Mouse (Mus musculus) adrenal gland, adult 8-10 months (tissue): ENCODE results near the gene Ppp1r12b. TPM values are rescaled to one million over a fixed set of nuclear protein-coding genes. Genes with fewer than 3 reads are reported as not detected.

ENCODE experiments used
- DNase-seq: peaks from one replicate; pipeline ENCODE4 v3.0.0; 2022
- total RNA-seq, 4 experiments: library from RNA; stranded (reverse); gene quantifications; 2 replicates each; pipeline ENCODE4 v1.2.4; 2022

Gene Ppp1r12b
- 10 to 100 TPM; 10.3 to 23.7 (median 15.7) TPM for total RNA-seq

DNA sequence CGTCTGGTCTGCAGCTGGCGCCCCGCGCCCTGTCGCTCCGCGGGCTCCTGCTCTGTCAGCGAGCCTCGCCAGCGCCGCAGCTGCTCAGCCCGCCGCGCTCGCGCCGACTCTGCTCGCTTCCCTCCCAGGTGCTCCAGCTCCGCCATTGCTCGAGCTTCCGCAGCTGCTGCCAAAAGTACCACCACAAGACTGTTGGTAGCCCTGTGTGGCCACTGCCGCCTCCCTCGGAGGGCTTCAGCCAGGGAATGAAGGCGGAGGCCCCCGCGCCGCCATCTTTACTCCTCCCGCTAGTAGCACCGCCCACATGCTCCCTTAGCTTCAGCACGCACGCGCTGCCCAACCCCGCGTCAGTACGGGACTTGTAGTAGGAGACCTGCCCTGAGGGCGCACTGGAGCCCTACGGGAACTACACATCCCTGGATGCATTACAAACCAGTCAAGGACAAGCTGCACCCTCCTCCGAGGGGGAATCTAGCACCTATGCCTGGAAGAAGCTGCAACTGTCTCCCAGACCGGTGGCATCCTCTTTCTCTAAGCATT, at the start of gene Ppp1r12b:
Gene Ppp1r12b, minus strand, starts transcription at position 306 of the 540 bp plus-strand sequence.
- DNase-seq = peak; percentile 98

DNA sequence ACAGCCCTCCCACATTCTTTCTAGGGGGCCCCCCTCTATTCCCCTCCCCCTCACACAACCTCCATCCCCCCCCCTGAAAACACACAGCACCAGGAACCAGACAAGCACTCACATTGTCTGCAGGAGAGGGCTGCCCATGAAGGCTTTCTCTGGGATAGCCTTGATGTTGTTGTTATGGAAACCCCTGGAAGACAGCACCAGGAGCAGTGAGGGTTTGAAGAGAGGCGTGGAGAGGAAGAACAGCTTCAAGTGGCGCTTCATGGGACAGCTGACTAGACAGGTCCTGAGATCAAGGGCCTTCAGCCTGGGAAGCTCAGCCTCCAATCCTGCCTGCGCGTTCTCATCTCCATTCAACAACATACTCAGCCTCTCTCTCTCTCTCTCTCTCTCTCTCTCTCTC, 47.6 kb upstream of the Ppp1r12b start:
- DNase-seq = no peak

DNA sequence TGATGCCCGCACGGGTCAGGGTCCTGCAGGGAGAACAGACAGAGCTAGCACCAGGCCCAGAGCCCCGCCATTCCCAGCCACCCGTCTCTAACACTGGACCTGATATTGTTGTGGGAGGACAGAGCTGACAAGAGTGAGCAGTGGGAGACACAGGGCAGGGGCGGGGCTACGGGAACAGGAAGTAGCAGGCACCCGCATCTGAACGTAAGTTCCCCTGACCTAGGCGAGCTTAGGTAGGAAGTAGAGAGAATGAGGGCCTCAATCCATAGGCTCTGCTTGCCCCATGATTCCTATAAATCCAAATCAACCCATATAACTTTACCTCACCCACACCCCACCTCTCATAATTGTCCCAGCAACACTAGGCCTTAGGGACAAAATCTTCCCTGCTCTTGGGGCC, 44.8 kb upstream of the Ppp1r12b start:
- DNase-seq = no peak

DNA sequence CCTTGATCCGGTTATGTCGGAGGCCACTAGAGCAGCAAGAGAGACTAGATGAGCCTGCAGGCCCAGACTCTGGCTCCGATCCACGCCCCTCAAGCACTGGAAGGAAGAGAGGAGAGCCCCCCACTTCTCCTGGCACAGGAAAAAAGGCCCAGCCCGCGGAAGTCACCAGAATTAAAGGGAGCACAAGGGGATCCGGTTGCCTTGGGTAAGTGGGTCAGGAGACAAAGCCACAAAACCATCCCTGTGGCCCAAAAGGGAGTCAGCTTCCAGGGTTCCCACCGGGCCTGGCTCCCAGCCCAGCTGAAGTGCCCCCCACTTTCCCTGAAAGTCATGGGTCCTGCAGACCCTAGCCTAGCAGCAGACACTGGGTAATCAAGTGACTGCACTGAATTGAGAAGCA, 42.5 kb upstream of the Ppp1r12b start:
- DNase-seq = no peak

DNA sequence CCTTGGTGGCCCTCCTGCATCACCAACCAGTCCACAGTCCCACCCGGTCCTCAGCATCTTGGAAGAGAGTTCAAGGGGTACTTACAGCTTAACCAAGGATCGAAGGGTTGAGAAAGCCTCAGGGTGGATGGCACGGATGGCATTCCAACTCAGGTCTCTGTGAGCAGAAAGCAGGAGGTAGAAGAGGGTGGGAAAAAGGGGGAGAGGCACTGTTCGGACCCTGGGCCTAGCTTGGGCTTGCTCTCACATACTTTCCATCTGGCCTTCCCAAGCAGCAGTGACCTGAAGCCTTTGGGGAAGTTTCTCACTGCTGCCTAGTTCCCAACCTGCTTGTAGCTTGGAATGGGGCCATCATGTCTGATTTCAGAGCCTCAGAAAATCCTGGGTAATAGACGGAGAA, 41.8 kb upstream of the Ppp1r12b start:
- no peak for DNase-seq

DNA sequence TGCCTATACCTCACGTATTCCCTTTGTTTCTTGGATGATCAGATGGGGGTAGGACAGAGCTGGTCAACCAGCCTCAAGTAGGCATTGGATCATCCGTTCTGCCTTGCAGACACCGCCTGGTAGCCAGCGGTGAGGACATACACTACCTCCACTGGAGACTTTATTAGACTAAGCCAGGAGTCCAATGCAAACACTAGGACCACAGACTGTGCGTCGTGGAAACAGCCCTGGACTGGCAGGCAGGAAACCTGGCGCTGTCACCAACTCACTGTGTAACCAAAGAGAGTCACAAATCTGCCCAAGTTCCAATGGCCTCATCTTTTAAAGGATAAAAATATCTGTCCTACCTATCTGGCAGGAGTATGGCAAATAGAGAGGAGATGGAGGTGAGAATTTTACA, 40.7 kb upstream of the Ppp1r12b start:
- no peak for DNase-seq

DNA sequence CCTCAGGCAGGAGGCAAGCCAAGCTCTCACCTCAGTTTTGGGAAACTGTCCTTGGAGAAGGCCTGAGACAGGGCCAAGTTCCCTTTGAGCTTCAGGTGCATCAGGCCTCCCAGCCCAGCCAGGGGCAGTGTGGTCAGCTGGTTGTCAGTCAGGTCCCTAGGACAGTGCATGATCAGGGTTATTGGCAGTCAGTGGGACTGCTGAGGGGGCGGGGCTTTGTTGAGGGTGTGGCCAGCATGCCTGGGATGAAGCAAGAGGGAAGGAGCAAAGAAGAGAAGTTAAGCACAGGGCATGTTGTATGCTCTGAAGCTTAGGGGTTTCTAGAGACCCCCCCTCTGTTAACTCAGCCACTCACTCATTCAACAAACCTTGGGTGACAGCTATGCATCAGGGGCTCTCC, 40.2 kb upstream of the Ppp1r12b start:
- DNase-seq = no peak

DNA sequence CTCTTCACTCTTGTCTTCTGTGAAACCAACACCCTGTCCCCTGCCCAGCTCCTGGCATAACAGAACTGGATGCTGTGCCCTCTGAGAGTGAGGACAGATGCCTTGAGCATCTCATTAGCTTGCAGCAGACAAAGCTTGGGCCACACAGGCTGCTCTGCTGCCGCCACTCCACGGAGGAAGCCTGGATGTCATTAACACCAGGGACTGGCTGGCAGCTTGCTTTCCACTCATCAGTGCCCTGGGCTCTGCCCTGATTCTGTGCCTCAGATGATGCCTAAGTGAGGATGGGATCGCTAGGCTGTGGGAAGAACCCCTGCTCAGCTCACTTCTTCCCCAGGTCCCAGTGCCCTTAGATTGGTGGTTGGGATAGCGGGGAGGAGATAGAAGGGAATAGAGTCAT, 39.7 kb upstream of the Ppp1r12b start:
- no peak for DNase-seq

DNA sequence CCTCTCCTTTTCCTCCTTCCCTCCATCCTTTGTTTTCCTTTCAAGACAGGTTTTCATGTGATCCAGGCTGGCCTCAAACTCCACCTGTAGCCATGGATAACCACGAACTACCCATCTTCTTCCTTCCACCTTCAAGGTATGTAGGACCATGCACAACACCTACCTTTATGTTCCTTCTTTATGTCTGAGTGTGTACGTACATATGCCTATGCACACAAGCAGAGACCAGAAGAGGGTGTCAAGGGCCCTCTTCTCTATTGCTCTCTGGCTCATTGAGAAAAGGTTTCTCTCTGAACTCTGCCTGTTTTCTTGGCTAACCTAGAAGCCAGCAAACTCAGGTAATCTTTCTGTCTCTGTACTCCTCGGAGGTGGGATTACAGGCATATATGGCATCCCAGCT, 39.0 kb upstream of the Ppp1r12b start:
- no peak for DNase-seq

DNA sequence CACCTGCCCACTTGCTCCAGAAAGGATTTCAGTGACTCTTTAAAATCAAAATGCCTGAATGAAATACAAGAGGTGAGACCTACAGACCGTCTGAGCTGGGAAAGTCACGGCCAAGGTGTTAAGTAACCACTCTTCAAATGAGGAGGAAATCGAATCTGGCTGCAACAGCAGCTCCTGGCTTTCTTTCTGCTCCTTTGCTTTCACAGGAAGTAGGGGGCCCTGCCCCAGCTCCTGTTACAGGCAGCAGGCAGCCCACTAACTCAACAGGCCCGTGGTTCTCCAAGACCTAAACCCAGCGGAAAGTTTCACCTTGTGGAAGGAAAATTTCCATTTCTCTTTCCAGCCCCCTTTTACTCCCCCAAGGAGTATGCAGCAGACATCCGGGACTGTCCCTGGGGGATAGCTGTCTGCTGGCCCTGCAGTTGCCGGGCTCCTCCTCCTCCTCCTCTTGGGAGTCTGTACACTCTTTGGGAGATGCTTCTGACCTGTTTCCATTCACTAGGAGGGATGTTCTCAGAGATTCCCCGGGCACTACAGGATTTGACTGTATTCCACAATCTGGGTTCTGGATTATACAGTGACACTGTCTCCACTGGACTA, 36.4 kb upstream of the Ppp1r12b start:
- DNase-seq = no peak

DNA sequence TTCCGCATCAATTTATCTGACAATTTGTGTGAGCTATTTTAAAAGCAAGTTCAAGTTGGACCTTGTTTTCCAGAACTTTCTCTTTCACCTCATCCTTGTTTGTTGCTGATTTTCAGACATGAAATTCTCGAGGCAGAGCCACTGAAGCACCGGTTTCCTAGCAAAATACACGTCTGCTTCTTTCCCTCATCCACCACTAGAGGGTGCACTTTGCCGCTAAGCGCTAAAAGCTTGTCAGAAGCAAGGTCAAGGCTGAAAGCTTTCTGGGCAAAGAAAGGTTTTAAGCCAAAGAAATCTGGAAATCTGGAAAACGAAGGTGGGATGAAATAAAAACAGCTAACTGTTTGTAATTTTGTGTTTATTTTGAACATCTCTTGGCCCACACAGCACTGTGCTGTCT, 33.6 kb upstream of the Ppp1r12b start:
- peak; percentile 57 for DNase-seq

DNA sequence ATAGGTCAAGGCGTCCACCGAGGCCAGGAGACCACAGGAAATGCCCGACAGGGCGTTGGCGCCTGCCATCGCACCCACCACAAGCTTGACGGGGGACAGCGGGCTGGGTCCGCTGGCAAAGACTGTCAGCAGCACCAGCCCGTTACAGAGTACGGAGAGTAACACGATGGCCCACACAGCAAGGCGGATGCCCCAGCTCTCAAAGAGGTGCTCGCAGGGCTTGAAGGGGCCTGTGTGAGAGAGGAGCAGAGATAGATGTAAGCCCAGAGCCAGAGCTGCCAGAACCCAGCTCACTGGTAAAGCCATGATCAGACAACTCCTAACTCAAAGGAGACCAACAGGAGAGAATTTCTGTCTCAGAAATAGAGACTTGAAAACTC, 32.2 kb upstream of the Ppp1r12b start:
- no peak for DNase-seq

DNA sequence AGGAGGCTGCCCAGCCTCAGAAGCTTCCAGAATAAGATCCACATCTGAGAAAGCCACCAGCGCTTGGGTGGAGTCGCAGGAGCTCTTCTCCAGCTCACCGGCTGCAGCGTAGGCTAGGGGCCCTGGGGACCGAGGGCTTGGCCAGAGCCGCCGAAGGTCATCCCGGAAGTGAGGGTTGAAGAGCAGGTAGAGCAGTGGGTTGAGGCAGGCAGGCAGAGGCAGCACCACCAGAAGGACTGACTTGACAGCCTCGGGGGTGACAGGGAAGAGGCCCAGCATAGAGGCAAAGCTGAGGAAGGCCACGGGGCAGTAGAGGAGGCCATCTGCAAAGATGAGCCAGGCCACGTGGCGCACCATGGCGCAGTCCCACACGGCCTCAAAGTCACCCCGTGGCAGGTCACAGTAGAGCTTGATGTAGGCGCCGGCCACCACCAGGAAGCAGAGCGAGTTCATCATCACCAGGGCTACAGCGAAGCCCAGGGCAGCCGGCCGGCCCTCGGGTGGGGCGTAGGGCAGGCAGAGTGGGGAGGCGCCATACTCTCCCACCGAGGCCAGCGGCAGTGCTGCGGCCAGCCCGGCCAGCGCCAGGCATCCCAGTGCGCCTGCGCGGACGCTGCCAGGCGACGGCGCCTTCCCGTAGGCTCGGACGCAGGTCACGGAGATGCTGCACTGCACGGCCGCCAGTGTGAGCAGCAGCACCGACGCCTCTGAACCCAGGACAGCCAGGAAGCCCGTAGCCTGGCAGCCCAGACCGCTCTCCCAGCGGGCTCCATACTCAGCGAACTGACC, 31.6 kb upstream of the Ppp1r12b start:
- peak; percentile 45 for DNase-seq

DNA sequence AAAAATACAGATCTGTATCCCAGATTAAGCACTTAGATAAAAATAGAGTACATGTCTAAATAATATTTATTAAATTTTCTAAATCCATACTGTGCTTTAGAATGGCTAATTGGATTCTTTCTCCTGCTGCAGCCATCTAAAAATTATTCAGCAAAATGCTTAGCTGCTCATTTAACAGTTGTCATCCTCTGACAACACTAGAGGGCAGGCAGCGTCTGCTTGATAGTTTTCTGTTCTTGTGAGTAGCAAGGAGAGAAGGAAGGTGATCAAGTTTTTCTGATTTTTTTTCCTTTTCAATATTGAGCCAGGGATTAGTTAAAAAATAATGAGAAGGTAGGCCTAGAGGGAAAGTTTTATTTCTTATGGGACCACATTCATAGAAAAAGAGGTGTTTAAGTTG, 17.2 kb upstream of the Ppp1r12b start:
- no peak for DNase-seq

DNA sequence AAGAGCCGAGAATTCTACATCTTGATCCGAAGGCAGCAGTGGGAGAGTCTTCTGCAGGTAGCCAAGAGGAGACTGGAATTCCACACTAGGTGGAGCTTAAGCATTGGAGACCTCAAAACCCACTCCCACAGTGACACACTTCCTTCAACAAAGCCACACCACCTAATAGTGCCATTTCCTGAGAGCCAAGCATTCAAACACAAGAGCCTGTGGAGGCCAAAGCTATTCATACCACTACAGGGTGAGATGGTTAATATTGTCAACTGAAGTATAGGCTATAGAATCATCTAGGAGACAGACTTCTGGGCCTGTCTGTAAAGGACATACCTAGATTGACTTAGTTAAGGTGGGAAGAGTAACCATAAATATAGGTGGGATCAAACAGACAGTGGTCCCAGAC, 9.7 kb upstream of the Ppp1r12b start:
- no peak for DNase-seq

DNA sequence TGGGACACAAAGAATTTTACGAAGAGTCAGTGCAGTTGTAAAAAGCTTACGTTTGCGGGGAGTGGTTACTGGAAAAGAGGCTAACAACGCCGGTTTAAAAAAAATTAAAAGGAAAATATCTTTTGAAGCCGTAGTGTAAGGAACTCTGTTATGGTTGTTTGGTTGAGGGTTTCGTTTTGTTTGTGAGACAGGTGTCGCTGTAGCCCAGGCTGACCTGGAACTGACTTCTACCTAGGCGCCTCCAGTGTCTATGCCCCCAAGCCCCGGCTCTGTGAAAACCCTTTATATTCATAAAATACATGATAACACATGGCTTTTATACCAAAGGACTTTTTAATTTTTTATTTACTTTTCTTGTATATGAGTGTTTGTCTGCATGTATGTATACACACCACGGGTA, 7.1 kb upstream of the Ppp1r12b start:
- DNase-seq = no peak

DNA sequence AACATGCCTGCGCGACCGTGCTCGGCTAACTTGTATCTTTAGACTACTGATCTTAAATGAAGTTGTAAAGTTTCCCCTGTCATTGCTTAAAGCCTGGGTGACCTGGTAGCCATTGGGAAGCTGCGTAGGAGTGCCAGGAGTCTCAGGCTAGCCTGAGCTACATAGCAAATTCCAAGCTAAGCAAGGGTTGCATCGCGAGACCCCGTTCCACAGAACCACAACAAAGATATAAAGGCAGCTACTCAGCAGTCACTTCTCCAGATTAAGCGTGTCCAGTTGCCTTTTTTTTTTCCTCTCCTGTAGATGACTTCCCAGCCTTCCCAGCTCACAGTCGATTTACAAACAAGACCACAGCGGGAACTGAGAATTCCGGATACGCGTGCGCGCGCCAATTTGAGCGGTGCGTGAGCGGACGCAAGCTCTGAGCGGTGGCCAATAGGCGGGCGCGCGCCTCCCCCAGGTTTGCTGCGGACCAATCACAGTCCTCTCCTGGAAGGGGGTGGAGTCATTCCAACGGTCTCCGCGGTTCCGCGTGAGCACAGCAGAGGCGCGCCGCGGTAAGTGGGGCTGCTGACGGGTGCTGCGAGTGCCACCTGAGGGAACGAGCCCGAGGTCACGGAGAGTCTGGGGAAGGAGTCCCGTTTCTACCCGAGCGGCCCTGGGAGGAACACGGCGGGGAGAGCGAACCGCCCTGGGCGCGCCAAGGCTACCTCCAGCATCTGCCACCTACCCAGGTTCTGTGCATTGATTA, 6.5 kb upstream of the Ppp1r12b start, which contains the start of gene Ube2t:
Gene Ube2t, plus strand, starts transcription at position 513 of the 751 bp plus-strand sequence.
- peak; percentile 91 for DNase-seq

DNA sequence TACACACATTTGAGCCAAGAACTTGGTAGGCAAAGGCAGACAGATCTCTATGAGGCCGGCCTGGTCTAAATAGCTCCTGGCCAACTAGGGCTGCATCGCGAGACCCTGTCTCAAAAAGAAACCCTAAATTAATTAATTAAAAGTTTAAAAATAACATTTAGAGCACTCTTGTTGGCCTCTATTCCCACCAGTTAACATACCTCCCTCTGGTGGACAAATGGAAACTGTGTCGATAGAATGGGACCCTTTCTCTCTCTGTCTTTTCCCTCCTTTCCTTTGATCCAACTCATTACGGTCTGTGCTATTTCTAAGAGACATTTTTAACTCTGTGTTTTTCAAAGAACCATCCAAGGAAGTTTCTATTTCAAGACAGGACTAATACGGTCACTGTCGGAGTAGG, 4.9 kb upstream of the Ppp1r12b start:
- DNase-seq = no peak

DNA sequence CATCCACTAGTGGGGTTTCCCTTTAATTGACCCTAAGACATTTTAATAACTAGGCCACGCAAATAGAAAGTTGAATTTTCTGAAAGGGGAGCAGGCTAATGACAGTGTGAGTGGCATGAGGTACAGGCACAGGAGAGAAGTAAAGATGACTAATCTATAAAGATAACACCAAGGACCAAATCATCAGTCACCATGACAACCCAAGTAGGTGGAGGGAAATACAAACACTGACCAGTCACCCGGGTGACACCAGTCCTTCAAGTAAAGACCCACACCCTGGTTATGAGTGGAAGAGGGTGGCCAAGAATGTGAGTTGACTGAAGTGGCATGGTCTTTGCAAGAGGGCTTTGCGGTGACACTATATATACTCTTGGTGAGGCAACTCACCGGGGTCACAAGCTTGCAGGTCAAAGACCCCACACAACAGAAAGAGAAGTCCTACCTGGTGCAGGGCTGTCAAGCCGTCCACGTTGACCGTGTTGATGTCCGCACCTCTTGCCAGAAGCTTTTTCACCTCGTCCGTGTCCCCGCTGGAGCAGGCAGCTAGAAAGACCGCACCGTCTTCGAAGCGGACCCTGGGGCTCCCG, 599 bp downstream of the Ppp1r12b start:
- peak; percentile 42 for DNase-seq

DNA sequence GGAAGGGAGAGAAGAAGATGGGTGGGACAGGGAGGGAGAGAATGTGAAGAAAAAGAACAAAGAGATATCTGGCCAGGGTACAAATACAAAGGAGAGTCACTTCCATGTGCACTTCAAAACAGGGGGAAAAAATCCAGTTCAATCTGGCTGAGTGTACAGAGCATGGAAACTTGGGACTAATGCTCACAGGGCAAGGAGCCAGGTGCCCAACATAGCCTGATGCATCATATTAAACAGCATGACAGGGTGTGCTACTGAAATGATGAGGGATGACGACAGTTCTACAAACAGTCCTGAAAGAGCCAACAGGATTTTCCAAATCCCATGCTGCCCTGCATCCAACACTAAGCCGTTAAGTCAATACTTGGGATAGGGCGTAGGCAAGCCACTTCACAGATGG, 5.8 kb downstream of the Ppp1r12b start:
- DNase-seq = no peak

DNA sequence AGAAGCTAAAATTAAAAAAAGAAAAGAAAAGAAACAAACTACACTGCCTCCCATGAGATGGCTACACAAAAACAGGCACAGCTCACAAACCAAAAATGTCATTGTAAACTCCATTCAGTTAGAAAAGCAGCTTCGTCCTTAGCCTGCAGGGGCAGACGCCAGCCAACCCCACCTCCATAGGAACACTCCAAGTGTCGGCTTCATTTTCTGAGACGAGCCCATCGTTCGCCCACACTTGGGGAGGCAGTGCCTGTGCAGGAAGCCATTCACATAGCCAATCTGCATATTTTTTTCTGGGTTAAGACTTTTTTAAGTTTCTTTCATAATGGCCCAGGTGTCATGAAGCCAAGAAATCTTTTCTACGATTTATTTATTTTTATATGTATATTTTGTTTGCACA, 8.2 kb downstream of the Ppp1r12b start:
- no peak for DNase-seq

DNA sequence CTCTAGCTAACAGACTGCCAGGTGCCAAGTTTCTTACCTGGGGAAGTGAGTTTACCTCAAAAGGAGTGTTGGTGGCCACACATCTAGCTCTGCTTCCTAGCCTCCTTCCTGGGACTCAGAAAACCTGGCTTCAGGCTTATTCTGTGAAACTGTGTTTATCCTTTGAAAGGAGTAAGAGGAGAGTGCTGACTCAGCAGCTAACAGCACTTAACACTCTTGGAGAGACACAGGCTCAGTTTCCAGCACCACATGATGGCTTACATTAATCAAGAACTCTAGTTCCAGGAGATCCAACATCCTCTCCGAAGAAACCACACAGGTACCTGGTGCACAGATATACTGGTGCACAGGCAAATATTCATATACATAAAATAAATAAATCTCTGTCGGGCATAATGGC, 12.8 kb downstream of the Ppp1r12b start:
- no peak for DNase-seq

DNA sequence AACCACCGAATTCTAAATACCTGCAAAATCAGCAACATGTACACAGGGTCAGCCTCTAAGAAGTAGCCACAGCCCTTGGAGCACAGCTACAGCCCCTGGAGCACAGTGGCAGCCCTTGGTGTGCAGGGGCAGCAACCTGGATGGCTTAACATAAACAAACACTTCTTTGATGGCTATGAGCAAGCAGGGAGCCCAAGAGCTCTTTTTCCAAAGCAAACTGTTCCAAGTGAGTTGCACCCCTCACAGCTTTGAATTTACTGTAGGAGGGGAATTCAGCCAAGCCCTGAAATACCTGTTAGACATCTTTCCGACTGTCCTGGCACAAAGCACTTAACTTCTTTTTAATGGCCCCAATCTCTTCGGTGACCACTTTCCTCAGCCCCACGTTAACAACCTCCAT, 14.9 kb downstream of the Ppp1r12b start:
- no peak for DNase-seq
